Mouse (Mus musculus): ENCODE measurements around the gene Gdap1l1. TPM values are rescaled to one million over a fixed set of nuclear protein-coding genes. Genes with fewer than 3 reads are reported as not detected.

Gene Gdap1l1
- polyA plus RNA-seq, 1 experiment from 2014 or later: 0.64 TPM

DNA sequence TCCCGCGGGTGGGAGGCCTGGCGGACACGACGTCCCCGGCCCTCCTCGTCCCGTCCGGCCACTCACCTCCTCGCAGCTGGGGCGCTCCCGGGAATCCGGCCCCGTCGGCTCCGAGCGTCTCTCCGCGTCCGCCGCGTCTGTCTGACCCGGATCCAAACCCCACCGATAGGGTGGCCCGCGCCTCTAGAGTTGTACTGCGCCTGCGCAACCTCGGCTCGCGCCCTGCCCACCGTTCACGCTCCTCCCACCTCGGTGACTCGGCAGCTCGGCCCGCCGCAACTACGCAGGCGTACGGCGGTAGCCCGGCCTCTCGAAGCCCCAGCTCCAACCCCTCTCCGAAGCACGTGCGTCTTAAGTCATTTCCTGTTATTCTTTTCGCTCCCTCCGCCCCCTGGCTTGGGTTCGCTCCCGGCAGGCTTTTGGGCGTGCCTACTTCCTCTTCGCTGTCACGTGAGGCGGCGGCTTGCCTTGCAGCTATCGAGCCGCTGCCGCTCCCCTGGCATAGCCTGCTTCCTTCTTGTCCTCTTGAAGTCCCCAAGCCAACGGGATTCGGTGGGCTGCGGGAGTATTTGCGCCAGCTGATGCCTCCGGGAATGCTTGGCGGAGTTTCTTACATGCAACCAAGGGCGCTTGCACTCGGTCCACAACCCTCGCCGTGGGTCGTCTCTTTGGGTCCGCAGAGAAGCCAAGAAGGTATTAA is 18.8 kb upstream of the Gdap1l1 start:
- no peaks in the 10 kb centered on the region for H3K27me3 ChIP-seq (ENCODE audit: insufficient read depth, low read length)
- no peaks in the 10 kb centered on the region for H3K36me3 ChIP-seq (ENCODE audit: insufficient read depth, low read length)
- peak overlapping the region; percentile 64 for H3K4me2 ChIP-seq (ENCODE audit: low read length)
- ATAC-seq (replicated peaks; ENCODE audit: low FRiP score, low read depth): peak; percentile 98
- H3K4me1 ChIP-seq (replicated peaks; ENCODE audit: insufficient read depth, low read length): peaks cover 11% of the 10 kb centered on the region; the same call in 1 of the 2 replicates
- H3K9ac ChIP-seq (ENCODE audit: low read depth, low read length): peak overlapping the region; percentile 92
- under 1% methylated on average over 56 of the region's 71 CpGs for WGBS
- peak; percentile 47 for TF ChIP-seq CTCF (IDR thresholded peaks at IDR 0.05; ENCODE audit: low read depth)
- H3K4me3 ChIP-seq (replicated peaks; ENCODE audit: low read depth, low read length): peak overlapping the region; percentile 75
- DNase-seq (ENCODE audit: low spot score): peak; percentile 100
- H3K9me3 ChIP-seq (replicated peaks; ENCODE audit: low read length): no peaks in the 10 kb centered on the region
- H3K27ac ChIP-seq: peak overlapping the region; percentile 92

DNA sequence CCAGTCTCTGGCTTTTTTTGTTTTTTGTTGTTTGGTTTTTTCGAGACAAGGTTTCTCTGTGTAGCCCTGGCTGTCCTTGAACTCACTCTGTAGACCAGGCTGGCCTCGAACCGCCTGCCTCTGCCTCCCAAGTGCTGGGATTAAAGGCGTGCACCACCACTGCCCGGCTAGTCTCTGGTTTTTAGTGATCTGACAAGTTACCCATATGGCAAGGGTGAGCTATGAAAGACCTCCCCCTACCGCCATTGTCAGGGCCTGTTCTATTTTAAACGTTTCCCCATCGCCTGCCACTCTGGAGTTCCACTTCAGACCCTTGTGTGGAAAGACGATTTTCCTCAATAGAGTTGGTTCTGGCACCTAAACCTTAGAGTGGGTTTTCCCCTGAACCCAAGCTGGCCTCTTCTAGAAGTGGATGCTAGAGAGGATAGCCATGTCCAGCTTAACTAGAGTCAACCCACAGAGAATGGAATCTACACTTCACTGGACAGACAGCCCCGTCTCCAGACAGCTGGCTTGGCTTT is 17.9 kb upstream of the Gdap1l1 start:
- no peak for TF ChIP-seq CTCF (IDR thresholded peaks at IDR 0.05; ENCODE audit: low read depth)
- H3K27ac ChIP-seq: no peak overlapping the region
- H3K27me3 ChIP-seq (ENCODE audit: insufficient read depth, low read length): no peaks in the 10 kb centered on the region
- H3K4me3 ChIP-seq (replicated peaks; ENCODE audit: low read depth, low read length): peak overlapping the region; percentile 75
- H3K36me3 ChIP-seq (ENCODE audit: insufficient read depth, low read length): no peaks in the 10 kb centered on the region
- peak overlapping the region; percentile 76 for H3K9ac ChIP-seq (ENCODE audit: low read depth, low read length)
- WGBS: 24% methylated on average over 10 of the region's 10 CpGs
- ATAC-seq (replicated peaks; ENCODE audit: low FRiP score, low read depth) (no peak), DNase-seq (ENCODE audit: low spot score) (no peak)
- H3K4me2 ChIP-seq (ENCODE audit: low read length): peak overlapping the region; percentile 64
- H3K4me1 ChIP-seq (replicated peaks; ENCODE audit: insufficient read depth, low read length): peaks cover 11% of the 10 kb centered on the region; the same call in 1 of the 2 replicates
- no peaks in the 10 kb centered on the region for H3K9me3 ChIP-seq (replicated peaks; ENCODE audit: low read length)

- Histone ChIP-seq H3K9me3 (replicated peaks; ENCODE audit: low read length) (no peaks in the 10 kb centered on the region), H3K36me3 (ENCODE audit: insufficient read depth, low read length) (no peaks in the 10 kb centered on the region), H3K9ac (ENCODE audit: low read depth, low read length) (no peak overlapping the region), H3K4me1 (replicated peaks; ENCODE audit: insufficient read depth, low read length) (peaks cover 7% of the 10 kb centered on the region; the same call in 1 of the 2 replicates), H3K4me3 (replicated peaks; ENCODE audit: low read depth, low read length) (no peak overlapping the region), H3K27ac (no peak overlapping the region), H3K4me2 (ENCODE audit: low read length) (no peak overlapping the region), H3K27me3 (ENCODE audit: insufficient read depth, low read length) (no peaks in the 10 kb centered on the region)
- no peak for TF ChIP-seq CTCF (IDR thresholded peaks at IDR 0.05; ENCODE audit: low read depth)
- DNase-seq (ENCODE audit: low spot score) (no peak), ATAC-seq (replicated peaks; ENCODE audit: low FRiP score, low read depth) (no peak)
- 85% methylated on average over 9 of the region's 9 CpGs for WGBS
Measured at GRCm38 (mm10) chr2:163422895-163423660, 15.2 kb upstream of the Gdap1l1 start.

GRCm38 (mm10) chr2:163424597-163424996 is 13.7 kb upstream of the Gdap1l1 start, which contains the start of gene Oser1:
Oser1 (minus strand) TSS chr2:163424697.
- 80% methylated on average over 6 of the region's 6 CpGs for WGBS
- no peak for TF ChIP-seq CTCF (IDR thresholded peaks at IDR 0.05; ENCODE audit: low read depth)
- no peak for DNase-seq (ENCODE audit: low spot score)
- peaks cover 5% of the 10 kb centered on the region; the same call in 1 of the 2 replicates for H3K4me1 ChIP-seq (replicated peaks; ENCODE audit: insufficient read depth, low read length)
- no peak within 1 kb of the TSS for H3K4me2 ChIP-seq (ENCODE audit: low read length)
- no peak for ATAC-seq (replicated peaks; ENCODE audit: low FRiP score, low read depth)
- H3K4me3 ChIP-seq (replicated peaks; ENCODE audit: low read depth, low read length): no peak within 1 kb of the TSS
- no peak within 1 kb of the TSS for H3K9ac ChIP-seq (ENCODE audit: low read depth, low read length)
- H3K36me3 ChIP-seq (ENCODE audit: insufficient read depth, low read length): no peaks in the 10 kb centered on the region
- no peak within 1 kb of the TSS for H3K27ac ChIP-seq
- no peaks in the 10 kb centered on the region for H3K27me3 ChIP-seq (ENCODE audit: insufficient read depth, low read length)
- H3K9me3 ChIP-seq (replicated peaks; ENCODE audit: low read length): no peaks in the 10 kb centered on the region

DNA sequence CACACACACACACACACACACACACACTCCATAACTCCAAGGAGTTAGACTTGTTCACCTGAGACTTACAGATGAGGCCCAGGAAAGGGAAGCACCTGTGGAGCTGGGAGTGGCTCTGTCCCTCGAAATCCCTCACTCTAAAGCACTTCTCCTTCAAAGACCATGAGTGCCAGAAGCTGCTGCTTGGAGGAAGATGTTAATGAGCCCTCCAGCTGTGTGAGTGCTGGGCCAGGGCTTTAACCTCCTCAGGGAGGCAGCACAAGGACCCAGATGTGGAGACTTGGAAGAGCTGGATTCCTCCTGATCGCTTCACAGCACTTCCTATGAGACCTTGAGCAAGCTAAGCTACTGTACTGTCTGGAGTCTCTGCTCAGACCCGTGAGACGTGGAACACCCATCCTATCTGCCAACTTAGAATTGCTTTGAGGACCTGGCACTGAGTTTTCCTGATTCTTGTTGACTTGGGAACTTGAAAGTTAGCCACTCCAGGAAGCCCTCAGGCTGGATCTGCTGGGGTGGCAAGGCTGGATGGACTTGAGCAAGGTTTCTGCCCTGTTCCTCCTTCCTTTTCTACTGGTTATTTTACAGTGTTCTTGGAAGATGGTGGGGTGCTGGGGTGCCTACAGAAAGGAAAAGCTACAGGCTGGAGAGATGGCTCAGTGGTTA is 9.8 kb upstream of the Gdap1l1 start:
- H3K27ac ChIP-seq: no peak overlapping the region
- no peaks in the 10 kb centered on the region for H3K36me3 ChIP-seq (ENCODE audit: insufficient read depth, low read length)
- H3K9me3 ChIP-seq (replicated peaks; ENCODE audit: low read length): no peaks in the 10 kb centered on the region
- WGBS: 53% methylated on average over 4 of the region's 4 CpGs
- no peak for ATAC-seq (replicated peaks; ENCODE audit: low FRiP score, low read depth)
- no peak for DNase-seq (ENCODE audit: low spot score)
- TF ChIP-seq CTCF (IDR thresholded peaks at IDR 0.05; ENCODE audit: low read depth): no peak
- no peak overlapping the region for H3K4me3 ChIP-seq (replicated peaks; ENCODE audit: low read depth, low read length)
- no peak overlapping the region for H3K9ac ChIP-seq (ENCODE audit: low read depth, low read length)
- H3K4me1 ChIP-seq (replicated peaks; ENCODE audit: insufficient read depth, low read length): no peaks in the 10 kb centered on the region
- H3K4me2 ChIP-seq (ENCODE audit: low read length): no peak overlapping the region
- H3K27me3 ChIP-seq (ENCODE audit: insufficient read depth, low read length): no peaks in the 10 kb centered on the region

- TF ChIP-seq CTCF (IDR thresholded peaks at IDR 0.05; ENCODE audit: low read depth): no peak
- Histone ChIP-seq H3K9me3 (replicated peaks; ENCODE audit: low read length) (no peaks in the 10 kb centered on the region), H3K9ac (ENCODE audit: low read depth, low read length) (no peak overlapping the region), H3K27ac (no peak overlapping the region), H3K36me3 (ENCODE audit: insufficient read depth, low read length) (no peaks in the 10 kb centered on the region), H3K4me2 (ENCODE audit: low read length) (no peak overlapping the region), H3K27me3 (ENCODE audit: insufficient read depth, low read length) (no peaks in the 10 kb centered on the region), H3K4me3 (replicated peaks; ENCODE audit: low read depth, low read length) (no peak overlapping the region), H3K4me1 (replicated peaks; ENCODE audit: insufficient read depth, low read length) (no peaks in the 10 kb centered on the region)
- ATAC-seq (replicated peaks; ENCODE audit: low FRiP score, low read depth) (no peak), DNase-seq (ENCODE audit: low spot score) (no peak)
- WGBS: 74% methylated on average over 9 of the region's 9 CpGs
Measured at GRCm38 (mm10) chr2:163431289-163431688, 7.0 kb upstream of the Gdap1l1 start.

Measured in kidney, postnatal 0 days (tissue).